Mouse (Mus musculus): ENCODE results near the gene Hpca.

GRCm38 (mm10) chr4:129079126-129079525 is 42.7 kb downstream of the Hpca start:
- TF ChIP-seq CTCF (IDR thresholded peaks at IDR 0.05; ENCODE audit: low read depth) = no peak
- TF ChIP-seq EP300 (optimal IDR thresholded peaks at IDR 0.05) = no peak

Data from stomach, postnatal 0 days (tissue).